In genomic region chr14:54375916-54376315, GRCm38 (mm10) we compare ENCODE assay signal across 9 mouse cellular contexts. TPM values are rescaled to one million over a fixed set of nuclear protein-coding genes. Genes with fewer than 3 reads are reported as not detected.
DNase-seq lines count a peak whose midpoint lies in the region; ATAC-seq and TF ChIP-seq lines count a peak whose summit lies in the region.
"Had no signal": no experiment of that assay in that cellular context is flagged by ENCODE, and none has a peak within 500 bp of the region (broad histone marks: within the 10 kb centered on the region; RNA-seq: fewer than 3 reads in every experiment).

No protein-coding gene starts in this region.

- ATAC-seq in forebrain, postnatal 0 days: no peak
- ATAC-seq in forebrain, embryonic 11.5 days (replicated peaks; ENCODE audit: low FRiP score): no peak

- H3K4me2 ChIP-seq in forebrain, postnatal 0 days (ENCODE audit: low read depth): no peak overlapping the region
- H3K4me2 ChIP-seq in forebrain, embryonic 11.5 days (ENCODE audit: low read depth, low read length, severe bottlenecking): no peak overlapping the region
- H3K4me2 ChIP-seq: heart, embryonic 15.5 days had no signal

- WGBS in forebrain, postnatal 0 days: 72% methylated on average over 3 of the region's 3 CpGs
- 77% methylated on average over 3 of the region's 3 CpGs for WGBS in forebrain, embryonic 11.5 days

- H3K4me1 ChIP-seq in forebrain, postnatal 0 days (ENCODE audit: insufficient read depth): no peaks in the 10 kb centered on the region
- no peaks in the 10 kb centered on the region for H3K4me1 ChIP-seq in forebrain, embryonic 11.5 days (replicated peaks; ENCODE audit: control insufficient read depth, insufficient read depth, low read length)
- H3K4me1 ChIP-seq: heart, embryonic 15.5 days had no signal

- TF ChIP-seq CTCF in forebrain, postnatal 0 days (IDR thresholded peaks at IDR 0.05; ENCODE audit: low read depth): peak; percentile 39

- H3K27me3 ChIP-seq in forebrain, postnatal 0 days (ENCODE audit: insufficient read depth, low read length): no peaks in the 10 kb centered on the region
- H3K27me3 ChIP-seq in forebrain, embryonic 11.5 days (ENCODE audit: control insufficient read depth, insufficient read depth, low read length): no peaks in the 10 kb centered on the region
- H3K27me3 ChIP-seq: heart, embryonic 15.5 days had no signal

- H3K4me3 ChIP-seq in forebrain, postnatal 0 days (ENCODE audit: low read depth, low read length): no peak overlapping the region
- H3K4me3 ChIP-seq in forebrain, embryonic 11.5 days (ENCODE audit: low read depth, low read length): no peak overlapping the region
- H3K4me3 ChIP-seq: heart, embryonic 15.5 days had no signal

- H3K9ac ChIP-seq in forebrain, postnatal 0 days: no peak overlapping the region
- H3K9ac ChIP-seq in forebrain, embryonic 11.5 days (ENCODE audit: low read length): no peak overlapping the region
- H3K9ac ChIP-seq: heart, embryonic 15.5 days had no signal

- DNase-seq in forebrain, postnatal 0 days: no peak
- DNase-seq in forebrain, embryonic 11.5 days (ENCODE audit: low spot score): no peak
- peak; percentile 20 to 24 for DNase-seq in right cerebral cortex, adult 2 months (ENCODE audit: low spot score in 2 of 2)
- no peak for DNase-seq in right cerebral cortex, postnatal 4 days
- peak; percentile 43 for DNase-seq in heart, postnatal 4 days
- peak; percentile 38 for DNase-seq in retina, embryonic 14.5 days (ENCODE audit: low spot score)
- no peak for DNase-seq in testis, postnatal 14 days (ENCODE audit: low spot score)
- DNase-seq in layer of hippocampus, postnatal 14 days (ENCODE audit: low spot score in 2 of 2): no peak

- H3K9me3 ChIP-seq in forebrain, postnatal 0 days (ENCODE audit: low read length): no peaks in the 10 kb centered on the region
- H3K9me3 ChIP-seq in forebrain, embryonic 11.5 days (ENCODE audit: control insufficient read depth, low read length): no peaks in the 10 kb centered on the region
- H3K9me3 ChIP-seq: heart, embryonic 15.5 days had no signal

- H3K27ac ChIP-seq in forebrain, postnatal 0 days (ENCODE audit: low read depth, low read length): no peak overlapping the region
- no peak overlapping the region for H3K27ac ChIP-seq in forebrain, embryonic 11.5 days (ENCODE audit: low read depth, low read length)
- H3K27ac ChIP-seq: heart, embryonic 15.5 days had no signal

- no peaks in the 10 kb centered on the region for H3K36me3 ChIP-seq in forebrain, postnatal 0 days (ENCODE audit: insufficient read depth)
- peaks cover 4% of the 10 kb centered on the region; the same call in 1 of the 2 replicates for H3K36me3 ChIP-seq in forebrain, embryonic 11.5 days (ENCODE audit: control insufficient read depth, insufficient read depth, low read length)

RNA-seq across cellular contexts. Expression of gene Oxa1l, which starts 15.3 kb away (rescaled TPM):
- 52.9 and 76.9 TPM in 2 replicates for total RNA-seq in forebrain, postnatal 0 days (2014; rRNA removed)
- polyA plus RNA-seq in forebrain, postnatal 0 days (2015; fragmentation: Nextera tagmentation; extraction: Ambion mirVana): 51.6 and 59.4 TPM in 2 replicates
- polyA plus RNA-seq in forebrain, embryonic 11.5 days (2014; fragmentation: Nextera tagmentation; extraction: Ambion mirVana): 56.7 and 58.3 TPM in 2 replicates
- total RNA-seq in heart, postnatal 4 days (2021): 100 to 1,000 TPM; 114 to 126 TPM
- total RNA-seq in layer of hippocampus, postnatal 14 days (2021): 10 to 100 TPM; 57.3 to 59.2 TPM

RNA-seq across cellular contexts. Expression of gene Slc7a7, which starts 41.7 kb away (rescaled TPM):
- 2.2 and 3.4 TPM in 2 replicates for total RNA-seq in forebrain, postnatal 0 days (2014; rRNA removed)
- polyA plus RNA-seq in forebrain, postnatal 0 days (2015; fragmentation: Nextera tagmentation; extraction: Ambion mirVana): 2.8 and 3.2 TPM in 2 replicates
- 4.5 and 5.0 TPM in 2 replicates for polyA plus RNA-seq in forebrain, embryonic 11.5 days (2014; fragmentation: Nextera tagmentation; extraction: Ambion mirVana)
- total RNA-seq in heart, postnatal 4 days (2021): 1 to 10 TPM; 5.2 to 7.8 TPM
- total RNA-seq in layer of hippocampus, postnatal 14 days (2021): 1 to 10 TPM; 2.4 to 2.5 TPM

RNA-seq across cellular contexts. Expression of gene Mrpl52, which starts 50.8 kb away (rescaled TPM):
- total RNA-seq in forebrain, postnatal 0 days (2014; rRNA removed): 151 and 217 TPM in 2 replicates
- 277 and 336 TPM in 2 replicates for polyA plus RNA-seq in forebrain, postnatal 0 days (2015; fragmentation: Nextera tagmentation; extraction: Ambion mirVana)
- 220 and 221 TPM in 2 replicates for polyA plus RNA-seq in forebrain, embryonic 11.5 days (2014; fragmentation: Nextera tagmentation; extraction: Ambion mirVana)
- 100 to 1,000 TPM; 185 to 194 TPM for total RNA-seq in heart, postnatal 4 days (2021)
- 10 to 100 TPM; 92.7 to 96.6 TPM for total RNA-seq in layer of hippocampus, postnatal 14 days (2021)

RNA-seq across cellular contexts. Expression of gene Mmp14, which starts 55.5 kb away (rescaled TPM):
- 29.0 and 40.7 TPM in 2 replicates for total RNA-seq in forebrain, postnatal 0 days (2014; rRNA removed)
- polyA plus RNA-seq in forebrain, postnatal 0 days (2015; fragmentation: Nextera tagmentation; extraction: Ambion mirVana): 32.5 and 39.1 TPM in 2 replicates
- polyA plus RNA-seq in forebrain, embryonic 11.5 days (2014; fragmentation: Nextera tagmentation; extraction: Ambion mirVana): 70.7 and 71.6 TPM in 2 replicates
- total RNA-seq in heart, postnatal 4 days (2021): 100 to 1,000 TPM; 129 to 131 TPM
- 10 to 100 TPM; 20.0 to 29.8 TPM for total RNA-seq in layer of hippocampus, postnatal 14 days (2021)

Comparison
In these comparisons a context has a peak if more than half of its experiments do, and no peak if none do; other contexts are left out.
1. DNase-seq: peak in right cerebral cortex, adult 2 months (2 of 2), heart, postnatal 4 days (single experiment) and retina, embryonic 14.5 days (single experiment); none in forebrain, postnatal 0 days (single experiment), forebrain, embryonic 11.5 days (single experiment), right cerebral cortex, postnatal 4 days (single experiment), testis, postnatal 14 days (single experiment) and layer of hippocampus, postnatal 14 days (0 of 2).